Mouse (Mus musculus) myocyte (in vitro differentiated cells): ENCODE measurements around the gene Fam160b1.

Experiments used
- CEBPB ChIP-seq: IDR thresholded peaks from 2 replicates; pipeline ENCODE4 v1.6.1; 2011; ENCODE audit warnings: mild to moderate bottlenecking, moderate library complexity; ENCODE audit not compliant: poor library complexity, insufficient read depth, severe bottlenecking
- E2F4 ChIP-seq: IDR thresholded peaks from one replicate; pipeline ENCODE4 v1.6.1; 2011; ENCODE audit warnings: mild to moderate bottlenecking, control low read depth, moderate library complexity; ENCODE audit not compliant: insufficient read depth
- MAX ChIP-seq: IDR thresholded peaks from one replicate; pipeline ENCODE4 v1.6.1; 2011; ENCODE audit warnings: low read depth, mild to moderate bottlenecking, control low read depth
- MYOG ChIP-seq, 3 experiments: IDR thresholded peaks; one replicate each; pipeline ENCODE4 v1.6.1; 2011; ENCODE audit warnings: control low read depth in 2 of 3, low read depth in 2 of 3, mild to moderate bottlenecking in 2 of 3; ENCODE audit not compliant: insufficient read length in 2 of 3, control insufficient read depth in 1 of 3, insufficient read depth in 1 of 3
- POLR2A ChIP-seq: IDR thresholded peaks from one replicate; pipeline ENCODE4 v1.6.1; 2011; ENCODE audit warnings: low read depth, mild to moderate bottlenecking, control low read depth, moderate library complexity; ENCODE audit not compliant: insufficient read length
- POLR2AphosphoS2 ChIP-seq: IDR thresholded peaks from one replicate; pipeline ENCODE4 v1.6.1; 2011; ENCODE audit warnings: low read depth, control low read depth; ENCODE audit not compliant: insufficient read length
- REST ChIP-seq: IDR thresholded peaks from one replicate; pipeline ENCODE4 v1.6.1; 2011; ENCODE audit warnings: mild to moderate bottlenecking, control low read depth, moderate library complexity; ENCODE audit not compliant: insufficient read depth, insufficient read length
- SRF ChIP-seq: IDR thresholded peaks from one replicate; pipeline ENCODE4 v1.6.1; 2011; ENCODE audit warnings: low read depth; ENCODE audit not compliant: control insufficient read depth, insufficient read length
- TCF12 ChIP-seq: IDR thresholded peaks from one replicate; pipeline ENCODE4 v1.6.1; 2011; ENCODE audit warnings: mild to moderate bottlenecking, control low read depth; ENCODE audit not compliant: poor library complexity, insufficient read depth, severe bottlenecking
- TCF3 ChIP-seq: IDR thresholded peaks from one replicate; pipeline ENCODE4 v1.6.1; 2011; ENCODE audit warnings: low read depth, control low read depth; ENCODE audit not compliant: insufficient read length
- USF1 ChIP-seq: IDR thresholded peaks from one replicate; pipeline ENCODE4 v1.6.1; 2011; ENCODE audit warnings: low read depth, mild to moderate bottlenecking, control low read depth, moderate library complexity

- no peak for TF ChIP-seq MAX
- no peak for TF ChIP-seq MYOG (IDR thresholded peaks at IDR 0.05; ENCODE audit: control insufficient read depth in 1 of 3, insufficient read depth in 1 of 3, insufficient read length in 2 of 3, low read depth in 2 of 3)
- no peak for TF ChIP-seq POLR2A
- TF ChIP-seq CEBPB = no peak
- TF ChIP-seq TCF12 = no peak
- no peak for TF ChIP-seq REST
- TF ChIP-seq USF1 = no peak
- TF ChIP-seq POLR2AphosphoS2 = no peak
- TF ChIP-seq TCF3 = no peak
- TF ChIP-seq E2F4 = no peak
- no peak for TF ChIP-seq SRF
Observed at GRCm38 (mm10) chr19:57427756-57428438, 67.4 kb downstream of the Fam160b1 start.
